Mouse (Mus musculus) urinary bladder, postnatal 14 days (tissue): ENCODE measurements around the gene Myo1h.
A peak's percentile ranks its signal among the peaks of the same experiment; 100 is the strongest.

ENCODE experiments used
- DNase-seq: peaks from one replicate; pipeline ENCODE4 v3.0.0; 2021; ENCODE audit warnings: low spot score

The Myo1h gene

GRCm38 (mm10) chr5:114288874-114289273 is at the start of gene Myo1h:
Gene Myo1h, plus strand, starts transcription at chr5:114289166.
- DNase-seq: no peak

- DNase-seq: no peak
These were observed 49.2 kb upstream of the Myo1h start for GRCm38 (mm10) chr5:114239737-114240136.

DNA sequence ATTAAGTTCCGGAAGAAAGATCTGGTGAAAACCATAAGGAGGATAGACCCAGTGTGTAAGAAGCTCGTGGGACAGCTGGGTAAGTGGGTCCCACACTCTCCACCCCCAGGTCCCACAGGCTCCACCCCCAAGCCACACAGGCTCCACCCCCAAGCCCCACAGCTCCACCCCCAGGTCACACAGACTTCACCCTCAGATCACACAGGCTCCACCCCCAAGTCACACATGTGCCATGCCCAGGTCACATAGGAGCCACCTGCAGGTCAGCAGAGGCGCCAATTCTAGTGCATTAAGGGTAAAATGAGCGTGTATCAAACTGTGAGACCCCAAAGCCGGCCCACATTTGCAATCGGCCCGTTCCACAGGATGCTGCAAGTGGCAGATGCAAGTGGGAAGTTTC is 42.5 kb upstream of the Myo1h start:
- DNase-seq: no peak

DNA sequence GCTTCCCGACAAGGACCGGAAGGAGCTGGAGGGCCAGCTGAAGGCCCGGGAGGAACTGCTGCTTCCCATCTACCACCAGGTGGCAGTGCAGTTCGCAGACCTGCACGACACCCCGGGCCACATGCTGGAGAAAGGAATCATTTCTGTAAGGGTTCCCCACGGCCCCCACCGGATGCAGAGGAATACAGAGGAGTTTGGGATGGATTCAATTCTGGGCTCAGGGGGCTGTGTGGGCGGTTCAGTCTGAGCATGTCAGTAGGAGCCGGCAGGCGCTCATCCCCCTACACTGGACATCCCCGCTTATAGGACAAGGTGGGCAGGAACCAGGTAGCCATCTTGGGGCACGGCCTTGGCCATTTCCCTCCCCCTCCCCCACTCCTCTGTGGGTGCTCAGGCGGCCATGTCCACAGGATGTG is 40.8 kb upstream of the Myo1h start:
- DNase-seq: peak; percentile 75

GRCm38 (mm10) chr5:114259495-114259894 is 29.5 kb upstream of the Myo1h start:
- no peak for DNase-seq

DNA sequence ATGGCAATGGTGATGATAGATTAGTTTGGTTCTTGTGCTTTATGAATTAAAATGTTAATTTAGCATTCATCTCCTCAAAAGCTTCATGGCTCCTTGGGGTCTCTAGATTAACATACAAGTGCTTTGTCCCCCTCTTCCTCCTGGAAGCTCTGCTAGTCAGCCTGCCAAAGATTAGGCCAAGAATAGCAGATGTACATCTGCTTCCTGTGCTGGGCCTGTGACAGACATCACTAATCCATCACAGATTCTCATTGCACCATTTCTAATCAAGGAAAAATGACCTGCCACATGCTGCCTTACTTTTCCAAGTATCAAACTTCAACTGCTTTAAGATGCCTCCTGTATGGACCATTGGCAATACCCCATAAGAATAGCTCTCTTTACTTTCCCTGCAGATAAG is 27.5 kb upstream of the Myo1h start:
- DNase-seq: no peak

GRCm38 (mm10) chr5:114264030-114264459 is 24.9 kb upstream of the Myo1h start:
- DNase-seq: no peak

DNA sequence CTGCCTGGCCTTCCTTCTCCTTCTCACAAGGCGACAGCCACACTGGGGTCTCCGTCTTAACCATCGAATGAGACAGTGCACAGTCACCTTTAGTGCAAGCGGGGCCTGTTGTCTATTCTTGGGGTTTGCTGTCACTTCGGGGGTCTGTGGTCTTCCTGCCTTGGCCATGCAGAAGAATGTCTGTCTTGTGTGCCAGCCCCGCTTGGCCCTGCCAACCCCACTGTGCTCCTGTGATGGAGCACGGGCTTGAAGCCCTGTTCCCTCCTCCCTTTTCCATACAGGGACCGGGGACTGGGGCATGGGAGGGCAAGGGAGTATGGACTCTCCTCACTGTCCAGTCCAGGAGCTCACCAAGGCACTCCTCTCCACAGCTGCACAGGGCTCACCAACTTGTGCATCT is 24.2 kb upstream of the Myo1h start:
- DNase-seq: no peak

GRCm38 (mm10) chr5:114268646-114269045 is 20.3 kb upstream of the Myo1h start:
- DNase-seq: peak; percentile 58

- DNase-seq: no peak
These were observed 19.5 kb upstream of the Myo1h start for GRCm38 (mm10) chr5:114269499-114269898.

- DNase-seq: no peak
These were observed 19.0 kb upstream of the Myo1h start for GRCm38 (mm10) chr5:114269984-114270383.

DNA sequence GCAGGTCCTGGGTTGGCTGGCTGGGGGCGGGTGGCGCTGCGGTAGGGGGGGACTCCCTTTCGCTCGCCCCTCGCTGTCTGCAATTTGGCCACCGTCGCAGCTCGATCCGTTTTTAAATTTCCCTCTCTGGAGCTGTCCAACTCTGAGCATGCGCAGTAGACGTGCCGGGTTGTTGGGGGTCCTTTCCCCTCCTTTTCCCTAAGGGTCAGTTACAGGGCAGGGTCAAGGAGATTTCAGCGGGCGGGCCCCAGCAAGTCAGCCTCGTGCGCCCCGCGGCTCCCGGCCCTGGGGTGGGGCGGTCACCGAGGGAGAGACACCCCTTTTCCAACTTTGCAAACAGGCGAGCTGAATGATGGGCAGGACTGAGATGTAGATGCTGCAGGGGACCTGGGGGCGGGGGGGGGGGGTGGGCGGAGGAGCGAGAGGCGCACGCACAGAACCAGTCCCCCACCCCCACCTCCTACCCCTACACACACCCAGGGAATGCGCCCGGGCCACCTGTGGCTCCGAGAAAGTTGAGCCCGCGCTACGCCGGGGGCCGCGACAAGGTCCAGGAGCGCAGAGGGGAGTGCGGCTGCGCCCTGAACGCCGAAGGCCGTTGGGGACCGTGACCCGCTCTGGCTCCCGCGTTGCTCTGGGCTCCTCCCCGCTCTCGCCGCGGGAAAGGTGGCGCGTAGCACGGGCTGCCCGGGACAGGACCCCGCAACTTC is 15.1 kb upstream of the Myo1h start, which contains the start of gene Foxn4:
TSS of gene Foxn4 (minus strand) at position 115 of the 710 bp plus-strand sequence.
- no peak for DNase-seq

DNA sequence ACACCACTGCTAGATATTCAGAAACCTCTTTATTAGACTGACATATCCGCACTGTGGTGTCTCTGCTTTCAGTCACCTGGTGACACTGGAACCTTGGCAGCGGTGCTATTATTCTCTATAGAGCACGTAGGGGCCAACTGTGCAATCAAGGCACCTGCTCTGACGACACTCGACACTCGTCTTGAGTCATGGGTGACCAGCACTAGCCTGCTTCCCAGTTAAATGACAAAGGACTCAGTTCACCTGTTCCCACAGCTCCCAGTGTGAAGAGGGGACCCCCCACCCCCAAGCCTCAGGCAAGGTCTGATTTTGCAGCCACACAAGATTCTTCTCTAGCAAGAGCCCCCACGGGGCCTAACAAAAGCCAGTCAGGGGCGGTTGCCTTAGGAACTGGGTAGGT is 13.6 kb upstream of the Myo1h start:
- no peak for DNase-seq

DNA sequence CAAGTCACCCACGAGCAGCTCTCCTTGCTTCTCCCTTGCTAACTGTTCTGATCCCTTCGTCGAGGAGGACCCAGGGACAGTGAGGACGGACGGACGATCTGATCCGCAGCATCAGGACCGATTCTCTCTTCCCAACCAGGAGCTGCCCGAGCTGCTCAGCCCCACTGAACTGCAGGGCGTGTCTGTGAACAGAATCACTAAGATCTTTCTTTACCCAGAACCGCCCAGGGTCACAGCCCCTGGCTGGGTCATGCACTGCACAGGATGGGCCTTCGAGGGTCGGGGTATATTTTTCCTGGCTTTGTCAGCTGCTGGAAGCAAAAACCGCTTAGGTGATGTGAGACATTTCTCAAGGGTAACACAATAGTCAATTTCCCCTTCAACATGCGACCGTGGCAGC is 13.0 kb upstream of the Myo1h start:
- no peak for DNase-seq

DNA sequence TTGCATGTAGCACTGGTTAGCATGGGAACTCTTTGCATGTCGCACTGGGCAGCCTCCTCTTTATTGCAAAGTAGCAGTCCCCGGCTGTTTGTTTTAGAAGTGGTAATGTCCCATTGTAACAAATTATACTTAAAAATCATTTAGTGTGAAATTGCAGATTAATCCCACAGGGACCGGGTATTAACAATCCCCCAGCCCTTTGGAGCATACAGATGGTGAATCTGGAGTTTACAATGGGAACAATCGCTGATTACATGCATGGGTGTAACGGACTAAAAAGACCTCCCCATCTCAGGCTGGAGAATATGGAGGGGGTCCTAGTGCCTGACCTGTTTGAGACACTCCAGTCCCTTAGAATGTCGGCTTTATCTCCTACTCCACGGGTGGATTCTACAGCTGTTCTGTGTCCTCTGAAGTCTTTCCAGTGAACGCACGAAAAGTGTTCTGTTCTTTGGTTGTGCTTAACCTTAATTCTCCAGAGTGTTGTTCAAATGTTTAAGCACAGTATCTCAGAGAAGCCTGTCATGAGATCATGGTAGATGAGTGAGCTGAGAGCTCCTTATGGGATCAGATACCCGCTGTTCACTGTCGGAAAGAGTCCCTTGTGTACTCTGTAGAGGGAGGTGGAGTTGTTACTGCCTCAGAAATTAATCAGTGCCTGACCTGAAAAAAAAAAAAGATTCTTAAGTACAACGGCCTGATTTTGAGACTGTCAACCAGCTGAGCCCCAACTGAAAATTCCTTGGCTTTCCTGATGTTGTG is 9.4 kb upstream of the Myo1h start:
- no peak for DNase-seq

GRCm38 (mm10) chr5:114282346-114282745 is 6.6 kb upstream of the Myo1h start:
- no peak for DNase-seq

DNA sequence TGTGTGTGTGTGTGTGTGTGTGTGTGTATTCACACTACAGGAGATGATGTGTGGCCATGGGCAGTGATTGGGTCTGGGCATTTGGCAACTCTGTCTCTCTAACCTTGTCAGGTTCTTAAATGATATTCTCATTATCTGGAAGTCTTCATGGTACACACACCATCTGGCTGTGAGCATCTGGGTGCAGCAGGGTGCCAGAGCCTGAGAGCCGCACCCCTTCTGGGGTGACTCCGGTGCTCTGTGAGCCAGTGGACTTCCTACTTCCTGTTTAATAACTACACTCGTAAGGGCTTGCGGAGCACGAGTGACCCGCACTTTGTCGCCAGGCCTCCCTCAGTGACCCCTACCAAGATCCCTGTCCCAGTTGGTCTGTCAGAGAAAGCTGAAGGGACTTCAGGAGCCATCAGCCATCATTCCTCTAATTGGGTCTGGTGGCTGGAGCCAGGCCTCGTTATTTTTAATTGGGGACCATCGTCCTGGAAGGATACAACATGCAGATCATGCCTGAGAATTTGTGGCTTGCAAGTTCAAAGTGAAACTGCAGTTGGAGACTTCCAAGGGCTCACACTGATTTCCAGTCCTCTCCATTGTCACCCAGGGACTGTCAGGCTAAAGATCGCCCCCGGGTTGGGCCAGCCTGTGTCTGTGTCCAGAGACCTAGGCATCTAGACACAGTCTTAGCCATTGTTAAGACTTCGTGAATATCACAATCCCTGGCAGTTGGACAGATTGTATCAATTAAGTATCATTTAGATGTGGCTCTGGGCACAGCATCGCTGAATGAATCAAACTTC is 4.2 kb upstream of the Myo1h start:
- no peak for DNase-seq

DNA sequence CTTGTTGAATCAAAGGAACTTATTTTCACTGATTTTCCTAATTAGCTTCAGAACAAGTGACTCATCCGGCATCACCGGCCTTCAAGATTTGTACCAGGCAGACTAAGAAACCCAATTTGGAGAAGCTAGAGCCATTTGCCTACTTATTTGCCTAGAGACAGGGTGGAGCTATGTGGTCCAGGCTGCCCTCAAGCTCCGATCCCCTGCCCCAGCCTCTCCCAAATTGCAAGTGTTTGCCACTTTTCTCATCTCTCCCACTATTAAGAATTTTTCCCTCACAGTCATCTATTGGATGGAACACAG is 3.6 kb upstream of the Myo1h start:
- DNase-seq: no peak

GRCm38 (mm10) chr5:114286102-114286501 is 2.9 kb upstream of the Myo1h start:
- no peak for DNase-seq

- DNase-seq: no peak
These were observed 1.9 kb upstream of the Myo1h start for GRCm38 (mm10) chr5:114286872-114287571.

DNA sequence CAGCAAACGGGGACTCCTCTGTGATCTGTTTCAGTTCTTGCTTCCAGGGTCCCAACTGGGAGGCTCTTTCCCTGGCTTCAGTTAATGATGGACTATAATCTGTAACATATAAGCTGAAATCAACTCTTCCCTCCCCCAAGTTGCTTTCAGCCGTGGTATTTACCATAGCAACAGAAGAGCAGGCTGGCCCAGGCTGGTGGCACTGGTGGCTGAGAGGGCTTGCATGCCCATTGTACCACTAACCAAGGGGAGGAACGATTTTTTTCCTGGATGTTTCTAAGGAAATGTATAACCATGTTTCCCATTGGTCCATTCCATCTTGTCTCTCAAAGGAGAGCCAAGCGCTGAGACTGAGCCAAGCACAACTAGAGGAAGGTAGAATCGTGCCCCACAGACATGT is 570 bp upstream of the Myo1h start:
- DNase-seq: no peak

GRCm38 (mm10) chr5:114290004-114290403 is 1.0 kb downstream of the Myo1h start:
- DNase-seq: no peak
